Mouse (Mus musculus) liver, postnatal 0 days (tissue): ENCODE measurements at regions not wholly inside any gene's neighbourhood (a gene's known extent, or its start where the extent isn't known, plus 50 kb on each side); places are given as distances from the start of the nearest gene placed in this dataset.

Source experiments
- CTCF ChIP-seq: sonication (generic); IDR thresholded peaks from 2 replicates; pipeline ENCODE4 v1.5.1; 2016; ENCODE audit warnings: antibody characterized with exemption, low read depth
- EP300 ChIP-seq: IDR thresholded peaks from 2 replicates; pipeline ENCODE4 v1.6.1; 2016; ENCODE audit warnings: antibody characterized with exemption, low read depth, mild to moderate bottlenecking

- TF ChIP-seq CTCF = no peak
- TF ChIP-seq EP300 = no peak
Observed at GRCm38 (mm10) chr8:6590146-6590545, 1485.0 kb upstream of the Slc10a2 start.
